Comparison of ENCODE assay signal across 8 mouse cellular contexts in the genomic region with DNA sequence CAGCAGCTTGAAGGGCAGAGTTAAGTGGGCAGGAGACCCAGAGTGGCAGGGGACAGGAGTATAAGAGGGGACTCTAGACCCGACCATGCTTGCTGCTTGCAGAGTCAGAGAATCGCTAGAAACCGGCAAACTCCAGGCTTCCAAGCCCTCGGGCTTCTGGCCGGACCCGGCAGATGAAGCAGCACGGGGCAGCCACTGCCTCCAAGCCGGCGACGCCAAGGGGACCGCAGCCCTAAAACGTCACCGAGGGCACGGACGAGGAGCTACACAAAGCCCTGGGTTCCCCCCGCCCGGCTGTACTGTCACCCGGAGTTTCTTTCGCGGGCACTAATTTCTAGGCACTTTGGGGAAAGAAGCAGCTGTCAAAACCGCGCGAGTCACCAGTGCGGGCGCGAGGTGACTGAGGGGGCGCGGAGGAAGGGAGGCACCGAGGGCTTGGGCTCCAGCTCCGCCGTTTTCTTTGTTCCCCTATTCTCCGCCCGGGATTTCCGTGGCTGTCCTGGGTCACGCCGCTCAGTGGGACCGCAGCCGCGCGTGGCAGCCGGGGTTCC. TPM values are rescaled to one million over a fixed set of nuclear protein-coding genes. Genes with fewer than 3 reads are reported as not detected.
DNase-seq lines count a peak whose midpoint lies in the region; ATAC-seq and TF ChIP-seq lines count a peak whose summit lies in the region.

No protein-coding gene starts in this region.

- no peaks in the 10 kb centered on the region for H3K9me3 ChIP-seq in intestine, postnatal 0 days (ENCODE audit: control insufficient read depth)
- no peaks in the 10 kb centered on the region for H3K9me3 ChIP-seq in liver, embryonic 15.5 days (replicated peaks)

- WGBS in intestine, postnatal 0 days: 0% methylated on average over 39 of the region's 41 CpGs
- WGBS in liver, embryonic 15.5 days (ENCODE audit: insufficient replicate concordance): under 1% methylated on average over 41 of the region's 41 CpGs

- H3K36me3 ChIP-seq in intestine, postnatal 0 days (ENCODE audit: control insufficient read depth, insufficient read depth): no peaks in the 10 kb centered on the region
- H3K36me3 ChIP-seq in liver, embryonic 15.5 days (replicated peaks): no peaks in the 10 kb centered on the region

- no peak for TF ChIP-seq CTCF in intestine, postnatal 0 days (IDR thresholded peaks at IDR 0.05; ENCODE audit: low read depth)

- H3K27ac ChIP-seq in intestine, postnatal 0 days (ENCODE audit: low read depth, low read length): peak overlapping the region; percentile 99
- H3K27ac ChIP-seq in liver, embryonic 15.5 days (replicated peaks): peak overlapping the region; percentile 99

- peak overlapping the region; percentile 75 for H3K4me2 ChIP-seq in intestine, postnatal 0 days (replicated peaks; ENCODE audit: low read depth)
- H3K4me2 ChIP-seq in liver, embryonic 15.5 days: peak overlapping the region; percentile 76

- no peaks in the 10 kb centered on the region for H3K27me3 ChIP-seq in intestine, postnatal 0 days (replicated peaks; ENCODE audit: control insufficient read depth, insufficient read depth, low read length)
- no peaks in the 10 kb centered on the region for H3K27me3 ChIP-seq in liver, embryonic 15.5 days

- peak; percentile 62 for ATAC-seq in common myeloid progenitor, adult 5-6 weeks (replicated peaks; ENCODE audit: low read depth, poor library complexity, severe bottlenecking)
- ATAC-seq in intestine, postnatal 0 days: peak; percentile 63
- peak; percentile 59 for ATAC-seq in liver, embryonic 15.5 days (ENCODE audit: insufficient read depth)

- H3K4me3 ChIP-seq in intestine, postnatal 0 days (ENCODE audit: low read depth, low read length): peak overlapping the region; percentile 80
- H3K4me3 ChIP-seq in liver, embryonic 15.5 days (replicated peaks): peak overlapping the region; percentile 86

- no peaks in the 10 kb centered on the region for H3K4me1 ChIP-seq in intestine, postnatal 0 days (replicated peaks; ENCODE audit: control insufficient read depth, insufficient read depth, low read length)
- peaks cover 38% of the 10 kb centered on the region for H3K4me1 ChIP-seq in liver, embryonic 15.5 days (replicated peaks)

- peak; percentile 56 for DNase-seq in 416B (ENCODE audit: low read depth)
- DNase-seq in R1 (ENCODE audit: low read depth, low spot score): peak; percentile 67
- DNase-seq in gastrocnemius, adult 8-10 months (ENCODE audit: low spot score in 2 of 2): peak; percentile 34 to 49
- DNase-seq in natural killer cell, adult 2 months (ENCODE audit: low spot score in 2 of 2): peak; percentile 73 to 74
- peak; percentile 61 to 64 for DNase-seq in thymus, postnatal 10 days (ENCODE audit: low spot score in 2 of 2)

- H3K9ac ChIP-seq in intestine, postnatal 0 days (ENCODE audit: low read depth, low read length): peak overlapping the region; percentile 97
- peak overlapping the region; percentile 99 for H3K9ac ChIP-seq in liver, embryonic 15.5 days

RNA-seq across cellular contexts. Expression of gene Gpcpd1, which starts 10.0 kb away (rescaled TPM):
- total RNA-seq in common myeloid progenitor, adult 5-6 weeks (2017): 29.5 and 61.5 TPM in 2 replicates
- 100 to 1,000 TPM; 207 to 271 (median 240) TPM for total RNA-seq in gastrocnemius, adult 8-10 months (2022)
- polyA plus RNA-seq in intestine, postnatal 0 days (2015; fragmentation: Nextera tagmentation; extraction: Ambion mirVana): 33.7 and 34.3 TPM in 2 replicates
- 64.7 and 73.0 TPM in 2 replicates for polyA plus RNA-seq in liver, embryonic 15.5 days (2015; fragmentation: Nextera tagmentation; extraction: Ambion mirVana)

Comparison
In these comparisons a context has a peak if more than half of its experiments do, and no peak if none do; other contexts are left out.
1. Peak in every context shown above with its lines: DNase-seq, ATAC-seq, H3K4me3 ChIP-seq and H3K27ac ChIP-seq.